Mouse (Mus musculus) thymus, postnatal 36 days (tissue): ENCODE data around the gene Scaf4.
"Not testable (repeated sequence)": the region's sequence is repeated elsewhere in the genome, so short reads cannot be mapped to it uniquely, and the experiment has no call there.

Experiments
- DNase-seq, 2 experiments: peaks; one replicate each; pipeline ENCODE4 v3.0.0; 2022; ENCODE audit warnings: mixed read lengths in 2 of 2

Gene Scaf4

DNA sequence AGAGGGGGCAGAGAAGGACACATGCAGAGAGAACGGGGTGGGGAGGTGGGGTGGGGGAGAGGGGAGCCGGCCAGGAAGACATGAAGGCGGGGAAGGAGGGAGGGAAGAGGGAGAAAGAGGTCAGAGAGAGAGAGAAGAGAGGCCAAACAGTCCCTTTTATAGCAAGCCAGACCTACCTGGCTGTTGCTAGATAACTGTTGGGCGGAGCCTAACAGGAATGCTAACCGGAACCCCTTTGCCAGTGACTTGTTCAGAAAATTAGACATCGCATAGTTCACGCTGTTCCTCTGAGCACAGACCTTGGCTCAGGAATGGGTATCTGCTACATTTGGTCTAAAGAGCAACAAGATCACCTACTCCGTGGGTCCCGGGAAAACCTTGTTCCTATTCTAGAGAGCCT is 6.7 kb upstream of the Scaf4 start:
- no peak for DNase-seq

DNA sequence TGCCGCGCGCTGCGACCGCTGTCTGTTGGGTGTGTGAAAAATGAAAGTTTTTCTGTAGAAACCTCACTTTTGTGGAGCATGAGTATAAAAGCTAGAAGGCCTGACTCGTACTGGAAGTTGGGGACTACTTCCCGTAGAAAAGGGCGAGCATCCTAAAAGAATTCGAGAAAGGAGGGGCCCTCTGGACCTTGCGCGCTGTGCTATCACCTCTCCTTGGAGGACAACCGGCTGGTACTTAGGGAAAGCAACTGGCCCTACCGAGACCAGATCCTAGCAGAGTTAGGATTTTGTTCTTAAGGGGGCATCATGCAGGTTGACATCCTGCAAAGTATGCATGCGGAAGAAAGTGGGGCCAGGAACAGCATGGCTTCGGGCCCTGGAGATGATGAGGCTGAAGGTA is 613 bp upstream of the Scaf4 start:
- DNase-seq = no peak

DNA sequence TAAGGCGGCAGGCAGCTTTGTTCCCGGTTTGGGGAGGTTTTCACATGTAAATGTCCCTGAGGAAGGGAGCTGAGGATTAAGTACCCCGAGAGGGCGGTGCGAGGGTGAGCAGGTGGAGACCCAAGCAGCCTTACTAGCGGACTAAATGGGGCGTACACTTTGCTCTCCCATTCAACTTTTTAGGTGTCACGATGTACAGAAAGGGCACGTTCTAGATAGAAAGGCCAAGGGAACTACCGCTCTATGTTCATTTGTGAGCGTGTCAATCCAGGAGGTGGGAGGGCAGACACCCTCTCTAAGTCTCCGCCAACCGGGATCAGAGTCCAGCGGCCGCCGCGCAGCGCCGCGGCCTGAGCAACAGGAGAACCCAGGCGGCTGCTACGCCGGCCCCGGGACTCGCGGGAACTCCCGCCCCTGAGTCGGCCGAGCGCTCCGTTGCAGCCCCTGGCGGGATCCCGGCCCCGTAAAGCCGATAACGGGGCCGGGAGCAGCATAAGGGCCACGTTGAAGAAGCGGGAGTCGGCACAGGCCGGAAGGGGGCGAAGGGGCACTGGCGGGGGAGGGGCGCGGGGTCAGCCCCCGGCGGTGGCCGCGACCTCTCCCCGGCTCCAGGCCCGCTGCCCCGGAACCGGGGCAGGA is 918 bp downstream of the Scaf4 start:
- peak in 1 of 2 experiments; percentile 51 for DNase-seq

DNA sequence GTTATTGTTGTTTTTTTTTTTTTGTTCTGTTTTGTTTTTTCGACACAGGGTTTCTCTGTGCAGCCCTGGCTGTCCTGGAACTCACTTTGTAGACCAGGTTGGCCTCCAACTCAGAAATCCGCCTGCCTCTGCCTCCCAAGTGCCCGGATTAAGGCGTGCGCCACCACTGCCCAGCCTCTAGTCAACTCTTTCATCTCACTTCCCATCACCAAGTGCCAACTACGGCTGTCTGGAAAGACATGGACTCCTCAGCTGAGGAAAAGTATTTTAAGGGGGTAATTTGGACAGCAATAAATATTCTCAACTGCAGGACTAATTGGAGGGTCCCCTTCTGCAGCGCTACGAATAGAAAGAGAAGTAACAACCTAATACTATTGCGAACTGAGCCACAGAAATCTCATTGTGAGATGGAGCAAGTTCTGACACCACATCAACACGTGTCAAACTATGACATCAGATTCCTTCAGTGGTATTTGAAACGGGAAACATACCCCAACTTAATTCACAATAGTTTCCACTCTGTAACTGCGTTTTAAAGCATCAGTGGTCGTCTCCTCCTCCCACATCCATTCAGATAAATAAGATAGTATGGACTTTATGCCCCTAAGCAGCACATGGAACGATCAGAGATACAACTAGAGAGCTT is 1.6 kb downstream of the Scaf4 start:
- DNase-seq = no peak

DNA sequence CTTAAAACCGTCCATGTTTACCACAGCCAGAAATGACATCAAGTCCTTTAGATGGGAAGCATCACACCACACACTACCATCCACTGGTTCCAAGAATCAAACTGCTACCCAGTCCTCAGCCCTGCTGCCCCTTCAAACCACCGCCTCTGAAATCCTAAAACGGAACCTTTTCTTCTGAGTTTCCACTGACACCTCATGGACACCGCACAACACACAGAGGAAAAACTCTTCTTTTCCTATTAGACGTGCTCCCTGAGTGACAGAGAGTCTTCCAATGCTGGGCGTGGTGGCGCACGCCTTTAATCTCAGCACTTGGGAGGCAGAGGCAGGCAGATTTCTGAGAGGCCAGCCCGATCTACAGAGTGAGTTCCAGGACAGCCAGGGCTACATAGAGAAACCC is 2.9 kb downstream of the Scaf4 start:
- no peak for DNase-seq

DNA sequence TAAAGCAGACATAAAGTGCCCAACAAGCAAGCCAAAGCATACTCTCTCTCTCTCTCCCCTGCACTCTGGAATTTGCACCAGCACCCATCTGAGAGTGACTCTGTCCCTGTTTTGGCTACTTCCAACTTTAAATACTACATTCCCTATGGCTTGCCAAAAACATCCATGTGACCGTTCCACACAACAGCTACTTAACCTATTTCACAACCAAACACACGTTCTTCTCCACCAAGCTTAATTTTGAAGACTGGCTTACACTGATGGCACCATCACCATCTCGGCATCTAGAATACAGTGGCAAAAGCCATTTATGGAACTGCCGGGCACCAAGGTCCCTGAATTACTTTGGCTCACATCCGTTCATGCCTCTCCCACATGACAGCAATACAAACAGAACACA is 3.3 kb downstream of the Scaf4 start:
- no peak for DNase-seq

DNA sequence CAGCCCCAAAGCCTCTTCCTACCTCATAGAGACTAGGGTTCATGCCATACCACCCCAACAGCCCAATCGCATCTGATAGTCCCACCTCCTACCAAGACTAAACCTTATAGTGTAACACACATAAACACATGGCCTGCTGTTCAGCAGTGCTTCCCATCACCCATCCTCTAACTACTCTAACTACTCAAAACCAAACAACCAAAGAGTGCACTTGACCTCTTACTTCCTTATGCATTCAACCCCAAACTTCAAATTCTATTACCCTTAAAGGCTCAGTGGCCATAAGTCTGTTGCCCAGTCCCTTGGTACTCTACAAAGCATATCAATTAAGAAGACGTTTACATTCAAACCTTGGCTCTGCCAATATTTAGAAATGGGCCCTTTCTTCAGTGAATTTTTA is 3.8 kb downstream of the Scaf4 start:
- no peak for DNase-seq

DNA sequence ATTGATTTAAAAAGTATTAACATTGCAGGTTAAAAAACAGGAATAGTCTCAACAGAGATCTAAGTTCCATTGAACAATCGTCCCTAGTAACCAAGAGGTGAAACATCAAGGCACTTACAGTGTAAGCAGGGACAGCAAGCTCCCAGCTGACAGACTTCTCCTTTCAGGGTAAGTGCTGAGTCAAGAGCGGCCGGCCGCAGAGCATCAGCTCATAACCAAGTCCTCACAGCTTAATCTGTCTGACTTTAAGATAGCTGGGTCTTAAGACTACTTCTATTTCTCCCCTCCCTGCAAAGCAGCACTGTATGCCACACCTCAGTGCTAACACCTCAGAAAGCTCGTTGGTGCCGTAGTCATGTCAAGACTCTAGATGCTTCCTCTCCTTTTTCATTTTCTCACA is 5.2 kb downstream of the Scaf4 start:
- DNase-seq = peak in 1 of 2 experiments; percentile 7

DNA sequence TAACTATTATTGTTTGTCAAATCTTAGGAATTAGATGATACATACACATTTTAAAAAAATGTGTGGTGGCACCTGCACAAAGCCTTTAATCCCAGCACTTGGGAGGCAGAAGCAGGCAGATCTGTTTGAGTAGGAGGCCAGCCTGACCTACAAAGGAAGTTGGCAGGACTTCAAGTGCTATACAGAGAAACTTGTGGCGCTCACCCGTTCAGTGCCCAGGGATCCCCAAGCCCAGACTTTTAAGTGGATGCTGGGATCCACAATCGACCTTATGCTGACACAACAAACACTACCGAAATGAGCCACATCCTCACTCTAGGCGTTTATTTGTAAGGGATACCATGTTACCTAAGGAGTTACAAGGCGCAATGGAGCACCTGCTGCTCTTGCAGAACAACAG is 8.8 kb downstream of the Scaf4 start:
- no peak for DNase-seq

DNA sequence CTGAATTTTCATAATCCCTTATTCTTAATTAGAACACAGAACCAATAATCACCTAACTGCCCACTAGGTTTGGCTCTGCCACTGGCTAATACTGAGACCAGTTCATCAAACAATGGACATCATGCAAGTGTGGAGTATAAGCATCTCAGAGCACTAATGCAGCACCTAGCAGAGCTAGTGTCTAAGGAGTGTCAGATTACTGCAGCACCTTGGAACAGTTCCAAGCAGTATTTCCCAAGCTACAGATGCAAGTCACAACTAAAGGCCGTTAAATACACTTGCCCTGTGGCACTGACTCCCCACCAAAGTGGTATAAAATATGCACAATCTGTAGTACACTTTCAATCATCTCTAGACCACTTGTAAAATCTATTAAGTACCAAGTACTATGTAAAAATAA is 17.7 kb downstream of the Scaf4 start:
- DNase-seq = no peak

DNA sequence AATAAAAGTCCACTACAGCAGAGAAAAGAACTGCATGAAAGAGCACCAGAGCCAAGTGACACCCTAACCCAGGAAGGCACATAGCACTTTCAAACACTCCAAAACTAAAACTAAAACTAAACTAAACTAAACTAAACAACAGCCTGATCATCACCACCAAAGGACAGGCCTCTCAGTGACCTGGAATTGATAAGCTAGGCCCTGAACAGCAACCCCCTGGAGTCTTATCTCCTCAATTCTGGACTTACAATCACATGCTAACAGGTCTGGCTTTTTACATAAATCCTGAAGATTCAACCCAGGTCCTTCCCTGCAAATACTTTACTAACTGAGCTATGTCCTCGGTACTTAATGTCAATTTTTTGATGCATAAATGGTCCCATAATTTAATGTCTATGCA is 19.2 kb downstream of the Scaf4 start:
- DNase-seq = no peak

DNA sequence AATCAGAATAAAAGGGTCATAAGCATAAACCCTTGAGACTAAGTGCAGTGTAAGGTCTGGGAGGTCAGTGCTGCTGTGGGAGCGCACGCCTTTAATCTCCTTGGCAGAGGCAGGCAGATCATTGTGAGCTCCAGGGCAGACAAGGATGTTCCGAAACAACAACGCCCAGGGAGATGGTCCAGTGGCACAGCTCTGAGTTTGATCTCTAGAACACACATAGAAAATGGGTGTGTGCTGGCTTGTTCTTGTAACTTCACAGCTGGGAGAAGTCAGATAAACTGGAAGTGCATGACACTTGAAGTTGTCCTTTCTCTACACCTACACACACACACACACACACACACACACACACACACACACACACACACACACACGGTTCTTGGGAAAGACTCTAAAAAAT is 20.3 kb downstream of the Scaf4 start:
- no peak for DNase-seq

DNA sequence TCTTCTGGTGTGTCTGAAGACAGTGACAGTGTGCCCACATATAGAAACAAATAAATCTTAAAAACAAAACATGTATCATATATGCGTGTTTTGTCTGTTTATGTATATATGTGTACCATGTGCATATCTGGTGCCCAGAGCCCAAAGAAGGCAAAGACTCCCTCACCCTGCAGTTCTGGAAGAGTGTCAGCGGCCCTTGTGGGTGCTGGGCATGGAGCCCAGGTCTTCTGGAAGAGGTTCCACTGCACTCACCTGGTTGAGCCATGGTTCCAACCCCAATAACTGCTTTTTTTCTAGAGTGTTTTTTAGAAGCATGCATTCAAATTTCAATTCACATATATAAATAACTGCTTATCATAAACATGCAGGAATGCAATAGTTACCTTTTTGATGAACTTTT is 22.5 kb downstream of the Scaf4 start:
- no peak for DNase-seq

DNA sequence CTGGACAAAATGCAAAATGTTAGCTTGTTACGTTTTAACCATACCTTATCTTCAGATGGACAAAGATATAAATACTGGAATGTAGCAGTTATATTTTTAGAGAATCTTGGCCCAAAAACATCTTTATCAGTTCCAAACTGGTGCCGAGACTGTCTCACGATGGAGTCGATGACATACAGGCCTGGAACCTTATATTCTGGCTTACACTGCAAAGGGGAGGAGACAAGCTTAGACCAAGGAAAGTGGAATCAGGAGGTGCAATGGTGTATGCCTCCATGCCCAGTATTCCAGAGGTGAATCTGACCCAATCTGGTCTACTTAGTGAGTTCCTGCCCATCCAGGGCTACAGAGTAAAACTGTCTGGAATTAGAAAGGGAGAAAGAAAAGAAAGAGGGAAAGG is 24.2 kb downstream of the Scaf4 start:
- DNase-seq = no peak

DNA sequence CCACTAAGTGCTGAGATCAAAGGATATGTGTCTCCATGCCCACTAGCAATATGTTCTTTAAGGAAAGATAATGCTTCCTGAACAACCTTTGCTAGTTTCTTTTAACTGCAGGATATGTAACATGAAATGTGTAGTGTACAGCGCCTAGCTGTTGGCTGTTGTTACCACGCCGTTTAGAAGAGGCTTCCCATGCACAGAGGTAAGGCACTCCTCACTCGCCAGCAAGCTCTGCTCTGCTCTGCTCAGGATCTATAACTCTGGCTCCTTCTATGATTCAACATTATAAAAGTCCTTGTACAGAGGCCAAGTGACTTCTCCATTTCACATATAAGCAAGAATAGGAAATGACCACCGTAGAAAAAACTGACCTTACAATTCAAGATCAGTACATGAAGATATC is 24.7 kb downstream of the Scaf4 start:
- no peak for DNase-seq

DNA sequence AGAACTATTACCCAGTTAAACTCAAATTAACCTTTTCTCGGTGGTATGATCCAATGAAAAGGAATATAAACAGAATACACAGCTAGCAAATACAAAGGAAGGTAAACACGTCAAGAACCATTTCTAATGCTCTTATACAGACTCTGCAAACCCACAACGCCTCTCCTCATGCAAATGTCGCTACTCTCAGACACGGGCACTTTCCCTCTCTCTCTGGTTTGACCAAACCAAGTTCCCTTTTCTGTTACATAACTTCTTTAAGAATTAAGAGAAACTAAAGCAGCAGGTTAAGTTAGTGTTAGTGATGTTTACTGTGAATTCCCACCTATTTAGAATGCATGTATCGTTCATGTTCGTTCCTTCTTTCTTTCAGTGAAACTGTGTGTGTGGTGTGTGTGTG is 25.4 kb downstream of the Scaf4 start:
- DNase-seq = no peak

DNA sequence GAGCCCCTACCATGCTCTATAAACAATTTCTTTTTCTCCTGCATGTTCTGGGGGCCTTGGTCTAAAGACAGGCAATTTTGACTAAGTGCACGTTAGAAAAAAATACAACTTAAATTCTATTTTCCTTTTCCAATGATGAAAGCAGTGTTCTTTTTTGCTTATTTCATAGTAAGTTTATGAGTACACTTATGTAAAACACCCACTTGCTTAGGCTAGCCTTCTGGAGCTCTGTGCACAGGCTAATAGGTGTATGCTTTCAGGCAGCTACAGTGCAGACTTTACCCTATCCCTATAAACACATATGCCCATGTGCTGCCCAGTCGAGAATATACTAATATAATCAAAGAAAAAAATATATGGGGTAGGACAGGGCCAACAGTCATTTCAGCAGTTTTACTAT is 31.8 kb downstream of the Scaf4 start:
- no peak for DNase-seq

DNA sequence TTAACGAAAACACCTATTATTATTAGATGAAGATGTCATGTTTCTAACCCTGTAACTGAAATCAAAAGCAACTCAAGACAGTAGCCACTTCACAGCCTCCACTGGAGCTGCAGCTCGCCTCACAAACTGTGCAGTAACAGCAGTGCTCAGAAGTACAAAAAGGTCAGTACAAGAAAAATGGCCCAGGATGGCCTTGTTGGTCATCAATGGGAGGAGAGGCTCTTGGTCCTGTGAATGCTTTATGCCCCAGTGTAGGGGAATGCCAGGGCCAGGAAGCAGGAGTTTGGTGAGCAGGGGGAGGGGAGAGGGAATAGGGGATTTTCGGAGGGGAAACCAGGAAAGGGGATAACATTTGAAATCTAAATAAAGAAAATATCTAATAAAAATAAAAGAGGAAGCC is 33.0 kb downstream of the Scaf4 start:
- not testable (repeated sequence) for DNase-seq

DNA sequence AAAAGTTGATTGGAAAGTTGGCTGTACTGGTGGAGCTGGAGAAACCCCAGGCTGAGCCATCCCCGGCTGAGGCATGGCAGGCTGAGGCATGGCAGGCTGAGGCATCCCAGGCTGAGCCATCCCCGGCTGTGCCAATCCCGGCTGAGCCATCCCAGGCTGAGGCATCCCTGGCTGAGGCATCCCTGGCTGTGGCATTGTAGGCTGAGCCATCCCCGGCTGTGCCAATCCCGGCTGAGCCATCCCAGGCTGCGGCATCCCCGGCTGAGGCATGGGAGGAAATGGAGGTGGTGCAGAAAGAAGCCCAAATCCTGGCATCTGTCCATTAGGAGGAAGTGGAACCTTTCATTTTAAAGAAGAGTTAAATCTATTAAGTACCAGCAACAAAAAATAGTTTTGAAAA is 34.2 kb downstream of the Scaf4 start:
- DNase-seq = no peak

DNA sequence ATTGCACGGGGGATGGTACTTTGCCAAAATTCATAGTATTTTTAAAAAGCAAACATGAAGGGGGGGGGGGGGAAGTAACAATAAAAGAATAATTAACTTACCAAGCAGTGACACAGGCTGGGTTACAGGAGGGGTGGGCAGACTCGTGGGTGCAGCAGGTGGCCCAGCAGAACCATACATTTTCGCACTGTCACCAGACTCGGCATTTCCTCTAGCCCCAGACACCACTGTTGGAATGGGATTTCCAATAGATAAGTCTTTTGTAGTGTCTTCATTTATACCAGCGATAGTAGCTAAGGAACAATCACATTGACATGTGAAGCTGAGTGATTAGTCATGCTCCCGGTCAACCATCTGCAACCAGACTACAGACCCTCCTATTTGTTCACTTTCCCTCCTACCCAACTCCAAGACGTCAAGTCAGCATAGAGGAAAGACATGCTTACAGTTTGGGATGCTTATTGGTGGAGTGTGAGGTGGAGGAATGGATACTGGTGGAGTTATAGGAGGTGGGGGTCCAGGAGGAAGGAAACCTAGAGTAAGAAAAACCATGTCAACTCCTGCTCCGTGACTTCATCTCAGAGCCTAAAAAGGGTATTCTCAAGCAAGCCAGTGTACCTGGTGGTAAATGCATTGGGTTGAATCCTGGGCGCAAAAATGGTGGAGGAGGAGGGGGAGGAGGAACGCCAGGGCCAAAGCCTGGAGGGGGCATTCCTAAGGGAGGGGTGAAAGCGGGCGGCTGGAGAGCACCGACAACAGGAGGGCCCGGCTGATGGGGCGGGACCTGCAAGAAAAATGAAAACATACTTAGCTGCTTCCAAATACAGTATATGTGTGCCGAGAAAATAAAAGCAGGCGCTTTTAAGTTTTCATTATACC is 41.6 kb downstream of the Scaf4 start:
- DNase-seq = no peak

DNA sequence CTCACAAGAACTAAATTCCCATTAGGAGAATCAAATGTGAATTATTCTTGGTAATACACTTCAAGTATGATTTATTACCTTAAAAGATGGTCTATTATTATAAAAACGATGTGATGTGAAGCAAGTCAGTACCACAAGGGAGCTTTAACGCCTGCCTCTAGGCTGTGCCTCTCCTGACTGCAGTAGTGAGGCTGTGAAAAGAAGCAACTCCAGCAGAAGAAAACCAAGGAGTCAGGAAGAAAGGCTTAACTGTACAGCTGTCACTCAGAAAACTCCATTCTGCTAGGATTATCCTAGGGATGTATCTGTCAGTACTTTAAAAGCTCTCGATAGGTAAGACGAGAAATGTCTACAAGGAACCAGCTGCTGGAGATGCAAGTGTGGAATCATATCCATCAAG is 42.4 kb downstream of the Scaf4 start:
- DNase-seq = no peak

DNA sequence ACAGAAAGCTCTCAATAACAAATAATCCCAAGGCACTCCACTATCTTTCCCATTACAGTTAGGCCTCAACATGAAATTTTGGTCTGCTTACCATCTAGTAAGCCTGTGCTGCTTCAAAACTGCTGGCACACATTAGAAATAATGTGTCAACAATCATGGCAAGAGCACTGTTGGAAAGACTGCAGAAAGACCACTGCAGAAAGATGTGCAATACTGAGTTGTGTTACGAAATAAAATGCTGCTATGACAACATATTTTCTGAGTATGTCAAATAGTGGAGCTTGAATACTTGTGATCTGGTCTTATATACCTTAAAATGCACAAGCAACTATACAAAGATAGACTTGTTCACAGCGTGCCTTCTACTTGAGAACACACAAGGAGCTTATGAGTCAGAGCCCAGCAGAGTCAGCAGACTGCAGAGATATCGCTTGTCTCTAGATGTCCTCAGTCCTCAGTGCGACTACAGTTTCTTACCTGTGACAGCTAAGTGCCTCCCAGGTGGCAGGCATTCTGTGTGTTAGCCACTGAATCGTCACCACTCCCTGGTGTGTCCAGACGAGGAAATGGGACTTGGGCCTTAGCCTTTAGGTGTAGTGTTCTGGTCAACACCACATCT is 45.1 kb downstream of the Scaf4 start:
- DNase-seq = no peak

DNA sequence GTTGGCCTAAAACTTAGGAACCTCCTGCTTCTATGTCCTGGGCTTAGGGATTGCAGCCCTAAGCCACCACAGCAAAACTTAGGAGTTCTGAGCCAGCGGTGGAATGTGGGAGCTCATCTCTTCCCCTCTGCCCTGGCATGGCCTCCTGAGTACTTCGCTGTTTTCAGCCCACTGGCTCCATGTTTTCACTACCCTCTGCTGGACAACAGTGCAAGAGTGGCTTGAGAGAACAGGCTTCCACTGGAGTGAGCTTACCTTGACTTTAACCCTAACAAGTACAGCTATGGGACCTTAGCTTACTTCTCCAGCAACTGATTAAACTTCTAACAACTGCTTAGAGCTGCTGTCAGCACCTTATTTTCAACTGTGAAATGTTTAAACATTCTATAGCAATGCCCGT is 49.1 kb downstream of the Scaf4 start:
- DNase-seq = no peak

DNA sequence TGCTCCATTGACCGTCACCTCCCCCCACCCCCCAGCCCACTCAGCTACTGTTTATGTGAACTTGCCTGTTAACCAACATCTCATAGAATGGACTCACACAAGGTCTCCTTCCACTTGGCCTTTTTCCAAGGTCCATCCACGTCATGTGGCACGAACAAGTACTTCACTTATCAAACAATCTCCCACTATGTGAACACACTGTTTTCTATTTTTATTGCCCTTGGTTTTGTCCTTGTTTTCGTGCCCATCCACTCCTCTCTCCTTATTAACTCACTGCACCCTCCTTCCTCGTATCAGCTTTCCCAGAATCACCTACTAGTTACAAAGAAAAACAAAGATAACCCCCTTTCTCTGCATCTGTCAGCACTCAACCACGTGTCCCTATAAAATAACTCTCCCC is 49.7 kb downstream of the Scaf4 start:
- DNase-seq = no peak
